Comparison of ENCODE assay signal across 9 mouse cellular contexts in the genomic region with DNA sequence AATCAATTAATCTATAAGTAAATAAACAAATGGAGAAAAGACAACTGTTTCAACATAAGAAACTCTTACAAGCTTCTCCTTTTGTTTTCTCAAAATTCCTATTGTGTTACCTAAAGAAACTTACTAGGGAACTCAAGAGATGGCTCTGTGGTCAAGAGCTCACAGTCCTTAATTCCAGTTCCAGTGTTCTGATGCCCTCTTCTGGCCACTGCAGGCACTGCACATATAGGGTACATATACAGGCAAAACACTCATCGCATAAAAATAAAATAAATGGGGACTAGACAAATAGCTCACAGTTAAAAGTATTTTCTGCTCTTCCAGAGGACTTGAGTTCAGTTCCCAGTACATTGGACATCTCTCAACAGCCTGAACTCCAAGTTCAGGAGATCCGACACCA. TPM values are rescaled to one million over a fixed set of nuclear protein-coding genes. Genes with fewer than 3 reads are reported as not detected.
DNase-seq lines count a peak whose midpoint lies in the region; ATAC-seq and TF ChIP-seq lines count a peak whose summit lies in the region.
"Had no signal": no experiment of that assay in that cellular context is flagged by ENCODE, and none has a peak within 500 bp of the region (broad histone marks: within the 10 kb centered on the region; RNA-seq: fewer than 3 reads in every experiment).

No protein-coding gene starts in this region.

- TF ChIP-seq CTCF in lung, postnatal 0 days (IDR thresholded peaks at IDR 0.05), result peak; percentile 69

- H3K27ac ChIP-seq in neural tube, embryonic 11.5 days (ENCODE audit: low read depth, low read length), result no peak overlapping the region
- no peak overlapping the region for H3K27ac ChIP-seq in lung, postnatal 0 days (ENCODE audit: low read length)
- H3K27ac ChIP-seq: neural tube, embryonic 13.5 days had no signal

- no peaks in the 10 kb centered on the region for H3K27me3 ChIP-seq in neural tube, embryonic 11.5 days (ENCODE audit: control insufficient read depth, insufficient read depth, low read length)
- no peaks in the 10 kb centered on the region for H3K27me3 ChIP-seq in lung, postnatal 0 days (replicated peaks; ENCODE audit: insufficient read depth, low read length)

- H3K36me3 ChIP-seq in neural tube, embryonic 11.5 days (ENCODE audit: control insufficient read depth, insufficient read depth, low read length), result peaks cover 3% of the 10 kb centered on the region; the same call in 1 of the 2 replicates
- no peaks in the 10 kb centered on the region for H3K36me3 ChIP-seq in lung, postnatal 0 days (ENCODE audit: insufficient read depth, low read length)

- H3K4me1 ChIP-seq in neural tube, embryonic 11.5 days (ENCODE audit: control insufficient read depth, insufficient read depth, low read length), result peaks cover 6% of the 10 kb centered on the region; the same call in 1 of the 2 replicates
- peaks cover 7% of the 10 kb centered on the region; the same call in 1 of the 2 replicates for H3K4me1 ChIP-seq in lung, postnatal 0 days (ENCODE audit: insufficient read depth, low read depth, low read length)

- no peak overlapping the region for H3K4me3 ChIP-seq in neural tube, embryonic 11.5 days (ENCODE audit: low read depth, low read length)
- no peak overlapping the region for H3K4me3 ChIP-seq in lung, postnatal 0 days (ENCODE audit: low read depth, low read length)

- ATAC-seq in neural tube, embryonic 11.5 days (ENCODE audit: insufficient read depth, low FRiP score, low TSS enrichment), result 0 out of 2 replicates have a peak, but pooled peaks have one; percentile 4
- 0 out of 2 replicates have a peak, but pooled peaks have one; percentile 11 for ATAC-seq in lung, postnatal 0 days

- peak; percentile 37 for DNase-seq in embryo, embryonic 10 days (ENCODE audit: low spot score)
- DNase-seq in embryo, embryonic 9.5 days (ENCODE audit: extremely low spot score), result no peak
- DNase-seq in neural tube, embryonic 11.5 days (ENCODE audit: low spot score), result peak; percentile 21
- no peak for DNase-seq in neural tube, embryonic 10.5 days (ENCODE audit: extremely low spot score, low spot score)
- peak; percentile 38 to 68 for DNase-seq in cerebellum, postnatal 14 days
- DNase-seq in lung, postnatal 0 days (ENCODE audit: low spot score), result peak; percentile 41
- no peak for DNase-seq in urinary bladder, postnatal 36 days (ENCODE audit: low spot score in 2 of 2)
- no peak for DNase-seq in adrenal gland, adult 8-10 months

- no peak overlapping the region for H3K4me2 ChIP-seq in neural tube, embryonic 11.5 days (ENCODE audit: low read depth)
- no peak overlapping the region for H3K4me2 ChIP-seq in lung, postnatal 0 days (replicated peaks; ENCODE audit: low read depth, low read length)

- no peaks in the 10 kb centered on the region for H3K9me3 ChIP-seq in neural tube, embryonic 11.5 days (ENCODE audit: control insufficient read depth, low read length)
- no peaks in the 10 kb centered on the region for H3K9me3 ChIP-seq in lung, postnatal 0 days (ENCODE audit: low read length)
- H3K9me3 ChIP-seq: neural tube, embryonic 13.5 days had no signal

- no peak overlapping the region for H3K9ac ChIP-seq in neural tube, embryonic 11.5 days (ENCODE audit: low read length)
- no peak overlapping the region for H3K9ac ChIP-seq in lung, postnatal 0 days (replicated peaks; ENCODE audit: low read depth)

- 66% methylated on average over 2 of the region's 2 CpGs for WGBS in neural tube, embryonic 11.5 days
- 58% methylated on average over 2 of the region's 2 CpGs for WGBS in lung, postnatal 0 days

- TF ChIP-seq EP300 in lung, postnatal 0 days (IDR thresholded peaks at IDR 0.05), result no peak

RNA-seq across cellular contexts. Expression of a gene that starts 0.9 kb away (rescaled TPM):
- polyA plus RNA-seq in neural tube, embryonic 11.5 days (2014; fragmentation: Nextera tagmentation; extraction: Ambion mirVana), result 96.2 and 97.1 TPM in 2 replicates
- 30.7 and 32.4 TPM in 2 replicates for polyA plus RNA-seq in lung, postnatal 0 days (2015; fragmentation: Nextera tagmentation; extraction: Ambion mirVana)
- total RNA-seq in adrenal gland, adult 8-10 months (2022), result 10 to 100 TPM; 32.7 to 42.0 (median 37.7) TPM

RNA-seq across cellular contexts. Expression of a gene that starts 9.2 kb away (rescaled TPM):
- 382 and 397 TPM in 2 replicates for polyA plus RNA-seq in neural tube, embryonic 11.5 days (2014; fragmentation: Nextera tagmentation; extraction: Ambion mirVana)
- polyA plus RNA-seq in lung, postnatal 0 days (2015; fragmentation: Nextera tagmentation; extraction: Ambion mirVana), result 226 and 232 TPM in 2 replicates
- total RNA-seq in adrenal gland, adult 8-10 months (2022), result 100 to 1,000 TPM; 147 to 161 (median 149) TPM

Comparison
In these comparisons a context has a peak if more than half of its experiments do, and no peak if none do; other contexts are left out.
1. DNase-seq: peak in embryo, embryonic 10 days (single experiment), neural tube, embryonic 11.5 days (single experiment), cerebellum, postnatal 14 days (2 of 2) and lung, postnatal 0 days (single experiment); none in embryo, embryonic 9.5 days (single experiment), neural tube, embryonic 10.5 days (single experiment), urinary bladder, postnatal 36 days (0 of 2) and adrenal gland, adult 8-10 months (single experiment).